Mouse (Mus musculus) midbrain, embryonic 11.5 days (tissue): ENCODE measurements at regions not wholly inside any gene's neighbourhood (a gene's known extent, or its start where the extent isn't known, plus 50 kb on each side); places are given as distances from the start of the nearest gene placed in this dataset.

ENCODE experiments used
- ATAC-seq: fragments of 200-750 bp; cut with Nextera tagmentation; 2 replicates; pipeline ENCODE4 v1.8.0; 2017; ENCODE audit warnings: moderate TSS enrichment, moderate library complexity; ENCODE audit not compliant: low FRiP score
- DNase-seq: peaks from one replicate; pipeline ENCODE4 v3.0.0; 2015; ENCODE audit warnings: low spot score; ENCODE audit errors: missing footprints
- H3K27ac ChIP-seq: fragments of 300-500 bp; sonication (generic); 2 replicates; pipeline ENCODE4 v1.5.1; 2014; ENCODE audit warnings: low read depth, low read length
- H3K27me3 ChIP-seq: fragments of 300-500 bp; sonication (generic); 2 replicates; pipeline ENCODE4 v1.6.1; 2014; ENCODE audit warnings: mild to moderate bottlenecking, low read length, moderate library complexity, mixed read lengths; ENCODE audit not compliant: control insufficient read depth, insufficient read depth
- H3K36me3 ChIP-seq: fragments of 300-500 bp; sonication (generic); 2 replicates; pipeline ENCODE4 v1.6.1; 2014; ENCODE audit warnings: mild to moderate bottlenecking, low read length, moderate library complexity, mixed read lengths; ENCODE audit not compliant: control insufficient read depth, insufficient read depth
- H3K4me1 ChIP-seq: fragments of 300-500 bp; sonication (generic); 2 replicates; pipeline ENCODE4 v1.6.1; 2014; ENCODE audit warnings: low read length; ENCODE audit not compliant: control insufficient read depth, insufficient read depth
- H3K4me2 ChIP-seq: fragments of 300-500 bp; sonication (generic); 2 replicates; pipeline ENCODE4 v1.6.1; 2014; ENCODE audit warnings: mild to moderate bottlenecking, moderate library complexity
- H3K4me3 ChIP-seq: fragments of 300-500 bp; sonication (generic); 2 replicates; pipeline ENCODE4 v1.5.1; 2014; ENCODE audit warnings: low read depth, low read length
- H3K9ac ChIP-seq: fragments of 300-500 bp; sonication (generic); 2 replicates; pipeline ENCODE4 v1.6.1; 2014; ENCODE audit warnings: low read length
- H3K9me3 ChIP-seq: fragments of 300-500 bp; sonication (generic); 2 replicates; pipeline ENCODE4 v1.6.1; 2016; ENCODE audit warnings: low read length; ENCODE audit not compliant: control insufficient read depth
- WGBS: fragments of 180-500 bp; shearing (Covaris S2); extraction: QIAGEN DNeasy Blood & Tissue Kit; methylation state at CpG from one replicate; pipeline ENCODE4 v1.1.7; 2014; 5-methylcytosine and 5-hydroxymethylcytosine counted together

- 84% methylated on average over 6 of the region's 6 CpGs for WGBS
- no peaks in the 10 kb centered on the region for H3K36me3 ChIP-seq
- no peak for DNase-seq
- H3K4me2 ChIP-seq, result no peak overlapping the region
- ATAC-seq, result no peak
- H3K27ac ChIP-seq, result no peak overlapping the region
- no peaks in the 10 kb centered on the region for H3K27me3 ChIP-seq
- H3K4me1 ChIP-seq, result no peaks in the 10 kb centered on the region
- H3K4me3 ChIP-seq, result no peak overlapping the region
- no peaks in the 10 kb centered on the region for H3K9me3 ChIP-seq
- no peak overlapping the region for H3K9ac ChIP-seq
Measured at GRCm38 (mm10) chr4:105535451-105535850, 254.2 kb upstream of the Gm12728 start.

- no peak for ATAC-seq
- no peak overlapping the region for H3K4me2 ChIP-seq
- DNase-seq, result no peak
- WGBS, result 82% methylated on average over 2 of the region's 2 CpGs
- no peaks in the 10 kb centered on the region for H3K4me1 ChIP-seq
- H3K27me3 ChIP-seq, result no peaks in the 10 kb centered on the region
- no peak overlapping the region for H3K9ac ChIP-seq
- H3K36me3 ChIP-seq, result no peaks in the 10 kb centered on the region
- no peak overlapping the region for H3K4me3 ChIP-seq
- no peaks in the 10 kb centered on the region; the same call in 1 of the 2 replicates for H3K9me3 ChIP-seq
- no peak overlapping the region for H3K27ac ChIP-seq
Measured at GRCm38 (mm10) chr4:105545486-105545885, 244.2 kb upstream of the Gm12728 start.

- DNase-seq, result no peak
- Histone ChIP-seq H3K27ac (no peak overlapping the region), H3K27me3 (no peaks in the 10 kb centered on the region), H3K9ac (no peak overlapping the region), H3K9me3 (no peaks in the 10 kb centered on the region; the same call in 1 of the 2 replicates), H3K36me3 (no peaks in the 10 kb centered on the region), H3K4me1 (no peaks in the 10 kb centered on the region), H3K4me2 (no peak overlapping the region), H3K4me3 (no peak overlapping the region)
- ATAC-seq, result no peak
- WGBS, result 83% methylated on average over 7 of the region's 7 CpGs
Measured at GRCm38 (mm10) chr4:105549744-105550440, 239.8 kb upstream of the Gm12728 start.

GRCm38 (mm10) chr4:105551966-105552685 is 237.5 kb upstream of the Gm12728 start:
- no peaks in the 10 kb centered on the region for H3K9me3 ChIP-seq
- ATAC-seq, result no peak
- WGBS, result 90% methylated on average over 4 of the region's 4 CpGs

GRCm38 (mm10) chr4:105554994-105555393 is 234.7 kb upstream of the Gm12728 start:
- Histone ChIP-seq H3K4me3 (no peak overlapping the region), H3K9ac (no peak overlapping the region), H3K36me3 (no peaks in the 10 kb centered on the region), H3K4me1 (no peaks in the 10 kb centered on the region), H3K9me3 (no peaks in the 10 kb centered on the region), H3K4me2 (no peak overlapping the region), H3K27me3 (no peaks in the 10 kb centered on the region), H3K27ac (no peak overlapping the region)
- 89% methylated on average over 8 of the region's 8 CpGs for WGBS
- DNase-seq (no peak), ATAC-seq (no peak)

More at GRCm38 (mm10) chr4:105551966-105552685, 237.5 kb upstream of the Gm12728 start:
- H3K27ac ChIP-seq, result no peak overlapping the region
- no peak overlapping the region for H3K4me2 ChIP-seq
- DNase-seq, result no peak
- H3K4me1 ChIP-seq, result no peaks in the 10 kb centered on the region
- no peak overlapping the region for H3K9ac ChIP-seq
- H3K27me3 ChIP-seq, result no peaks in the 10 kb centered on the region
- no peak overlapping the region for H3K4me3 ChIP-seq
- H3K36me3 ChIP-seq, result no peaks in the 10 kb centered on the region

GRCm38 (mm10) chr4:105555941-105556340 is 233.7 kb upstream of the Gm12728 start:
- ATAC-seq, result no peak
- WGBS, result 89% methylated on average over 3 of the region's 3 CpGs
- no peak overlapping the region for H3K4me2 ChIP-seq
- no peaks in the 10 kb centered on the region for H3K4me1 ChIP-seq
- DNase-seq, result no peak
- no peak overlapping the region for H3K9ac ChIP-seq
- H3K27me3 ChIP-seq, result no peaks in the 10 kb centered on the region
- H3K36me3 ChIP-seq, result no peaks in the 10 kb centered on the region
- H3K4me3 ChIP-seq, result no peak overlapping the region
- H3K9me3 ChIP-seq, result no peaks in the 10 kb centered on the region
- H3K27ac ChIP-seq, result no peak overlapping the region

GRCm38 (mm10) chr4:105557396-105557795 is 232.3 kb upstream of the Gm12728 start:
- Histone ChIP-seq H3K27me3 (no peaks in the 10 kb centered on the region), H3K27ac (no peak overlapping the region), H3K4me2 (no peak overlapping the region), H3K4me3 (no peak overlapping the region), H3K4me1 (no peaks in the 10 kb centered on the region), H3K36me3 (no peaks in the 10 kb centered on the region), H3K9ac (no peak overlapping the region), H3K9me3 (no peaks in the 10 kb centered on the region)
- WGBS, result 93% methylated on average over 2 of the region's 2 CpGs
- DNase-seq (no peak), ATAC-seq (no peak)

- Histone ChIP-seq H3K9ac (no peak overlapping the region), H3K27me3 (no peaks in the 10 kb centered on the region), H3K36me3 (no peaks in the 10 kb centered on the region), H3K9me3 (no peaks in the 10 kb centered on the region), H3K4me3 (no peak overlapping the region), H3K4me1 (no peaks in the 10 kb centered on the region), H3K27ac (no peak overlapping the region), H3K4me2 (no peak overlapping the region)
- DNase-seq, result no peak
- WGBS, result 87% methylated on average over 3 of the region's 3 CpGs
- no peak for ATAC-seq
Measured at GRCm38 (mm10) chr4:105560055-105560454, 229.6 kb upstream of the Gm12728 start.

- Histone ChIP-seq H3K27ac (no peak overlapping the region), H3K4me3 (no peak overlapping the region), H3K4me1 (no peaks in the 10 kb centered on the region), H3K9ac (no peak overlapping the region), H3K36me3 (no peaks in the 10 kb centered on the region), H3K27me3 (no peaks in the 10 kb centered on the region), H3K4me2 (no peak overlapping the region), H3K9me3 (no peaks in the 10 kb centered on the region)
- ATAC-seq (no peak), DNase-seq (no peak)
- 86% methylated on average over 3 of the region's 3 CpGs for WGBS
Measured at GRCm38 (mm10) chr4:105560781-105561180, 228.9 kb upstream of the Gm12728 start.
